Mouse (Mus musculus) brain, embryonic 14.5 days (tissue): ENCODE results near the gene Tln1.

Experiments
- CTCF ChIP-seq: fragments of 200-500 bp; IDR thresholded peaks from 2 replicates; pipeline ENCODE4 v1.5.1; 2012; ENCODE audit warnings: inconsistent platforms, mild to moderate bottlenecking, moderate library complexity, borderline replicate concordance; ENCODE audit not compliant: insufficient read depth, insufficient read length; ENCODE audit errors: extremely low read depth
- POLR2A ChIP-seq: fragments of 200-500 bp; IDR thresholded peaks from 2 replicates; pipeline ENCODE4 v1.6.1; 2012; ENCODE audit warnings: mild to moderate bottlenecking, inconsistent platforms, borderline replicate concordance; ENCODE audit not compliant: poor library complexity, insufficient read depth, insufficient read length, severe bottlenecking; ENCODE audit errors: extremely low read depth

DNA sequence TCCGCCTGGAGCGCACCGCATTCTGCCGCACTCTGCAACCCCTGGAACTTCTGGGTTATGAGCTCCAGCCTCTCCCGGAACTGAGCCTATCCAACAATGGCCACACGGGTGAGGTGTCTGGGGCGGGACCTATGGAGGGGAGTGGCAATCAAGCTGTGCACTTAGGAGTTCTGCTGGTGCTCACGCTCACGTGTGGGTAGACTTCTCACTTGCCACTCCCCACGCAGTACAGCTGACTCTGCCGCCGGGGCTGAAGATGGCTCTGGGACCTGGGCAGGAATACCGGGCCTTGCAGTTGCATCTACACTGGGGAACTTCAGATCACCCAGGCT is 53.9 kb downstream of the Tln1 start:
- TF ChIP-seq POLR2A (no peak), CTCF (no peak)
